Mouse (Mus musculus) heart, postnatal 0 days (tissue): ENCODE measurements around the gene Tgm1. TPM values are rescaled to one million over a fixed set of nuclear protein-coding genes. Genes with fewer than 3 reads are reported as not detected.

ENCODE experiments used
- ATAC-seq: fragments of 200-750 bp; cut with Nextera tagmentation; 2 replicates; pipeline ENCODE4 v1.8.0; 2017; ENCODE audit warnings: low read depth, moderate number of reproducible peaks, moderate library complexity; ENCODE audit not compliant: insufficient read depth
- DNase-seq: peaks from one replicate; pipeline ENCODE4 v3.0.0-alpha.2; 2016; ENCODE audit warnings: low spot score
- H3K27ac ChIP-seq: fragments of 300-500 bp; sonication (generic); 2 replicates; pipeline ENCODE4 v1.5.1; 2014; ENCODE audit warnings: low read depth, mild to moderate bottlenecking
- H3K27me3 ChIP-seq: fragments of 300-500 bp; sonication (generic); 2 replicates; pipeline ENCODE4 v1.6.1; 2014; ENCODE audit warnings: low read length, mixed read lengths; ENCODE audit not compliant: control insufficient read depth, insufficient read depth
- H3K36me3 ChIP-seq: fragments of 300-500 bp; sonication (generic); replicated peaks from 2 replicates; pipeline ENCODE4 v1.6.1; 2014; ENCODE audit warnings: low read length, mixed read lengths; ENCODE audit not compliant: control insufficient read depth, insufficient read depth
- H3K4me1 ChIP-seq: fragments of 300-500 bp; sonication (generic); 2 replicates; pipeline ENCODE4 v1.6.1; 2014; ENCODE audit warnings: antibody characterized with exemption; ENCODE audit not compliant: control insufficient read depth, insufficient read depth
- H3K4me2 ChIP-seq: fragments of 300-500 bp; sonication (generic); 2 replicates; pipeline ENCODE4 v1.6.1; 2014; ENCODE audit warnings: low read depth, mild to moderate bottlenecking, low read length, moderate library complexity
- H3K4me3 ChIP-seq: fragments of 300-500 bp; sonication (generic); 2 replicates; pipeline ENCODE4 v1.5.1; 2014; ENCODE audit warnings: low read depth, low read length
- H3K9ac ChIP-seq: fragments of 300-500 bp; sonication (generic); replicated peaks from 2 replicates; pipeline ENCODE4 v1.6.1; 2014; ENCODE audit warnings: low read depth, low read length, mixed read lengths
- H3K9me3 ChIP-seq: fragments of 300-500 bp; sonication (generic); replicated peaks from 2 replicates; pipeline ENCODE4 v1.6.1; 2016; ENCODE audit warnings: low read length; ENCODE audit not compliant: control insufficient read depth
- CTCF ChIP-seq: IDR thresholded peaks from 2 replicates; pipeline ENCODE4 v1.5.1; 2016; ENCODE audit warnings: antibody characterized with exemption, control low read depth, low read depth
- EP300 ChIP-seq: IDR thresholded peaks from 2 replicates; pipeline ENCODE4 v1.6.1; 2016; ENCODE audit warnings: antibody characterized with exemption, low read depth
- WGBS: fragments of 180-500 bp; shearing (Covaris S2); extraction: QIAGEN DNeasy Blood & Tissue Kit; methylation state at CpG from one replicate; pipeline ENCODE4 v1.1.7; 2014; 5-methylcytosine and 5-hydroxymethylcytosine counted together
- polyA plus RNA-seq: library from polyadenylated mRNA; unstranded; fragments of >200 nt; fragmentation: Nextera tagmentation; extraction: Ambion mirVana; gene quantifications from 2 replicates; pipeline ENCODE4 v1.2.1, GENCODE M21; 2015
- total RNA-seq: library from RNA; depleted of rRNA; stranded (reverse); fragments of >200 nt; gene quantifications from 2 replicates; pipeline ENCODE4 v1.2.3, GENCODE M21; 2014; ENCODE audit warnings: low replicate concordance

The Tgm1 gene
- total and polyA plus RNA-seq, 2 experiments from 2014 or later, result 0.27 to 1.3 TPM

GRCm38 (mm10) chr14:55671833-55672740 is 41.6 kb downstream of the Tgm1 start, which contains the start of the genes Gmpr2 and Nedd8:
Gene Gmpr2 (plus strand): TSS chr14:55671941.
Gene Nedd8 (minus strand): TSS chr14:55672124.
- no peak for TF ChIP-seq CTCF
- TF ChIP-seq EP300, result no peak

GRCm38 (mm10) chr14:55671486-55671832 is 42.3 kb downstream of the Tgm1 start:
- no peak for TF ChIP-seq EP300
- TF ChIP-seq CTCF, result no peak
- under 1% methylated on average over 12 of the region's 12 CpGs for WGBS
- Histone ChIP-seq H3K36me3 (peaks cover 24% of the 10 kb centered on the region), H3K27ac (peak overlapping the region; percentile 73), H3K4me3 (peak overlapping the region; percentile 89), H3K9me3 (no peaks in the 10 kb centered on the region), H3K27me3 (no peaks in the 10 kb centered on the region), H3K9ac (peak overlapping the region; percentile 90), H3K4me2 (peak overlapping the region; percentile 88), H3K4me1 (peaks cover 18% of the 10 kb centered on the region)
- ATAC-seq (peak; percentile 27), DNase-seq (no peak)

More at GRCm38 (mm10) chr14:55671833-55672740, 41.6 kb downstream of the Tgm1 start, which contains the start of the genes Gmpr2 and Nedd8:
- Histone ChIP-seq H3K9ac (peak within 1 kb of the TSS; percentile 90), H3K27me3 (no peaks in the 10 kb centered on the region), H3K4me3 (peak within 1 kb of the TSS; percentile 89), H3K27ac (peak within 1 kb of the TSS; percentile 73), H3K9me3 (no peaks in the 10 kb centered on the region), H3K36me3 (peaks cover 27% of the 10 kb centered on the region), H3K4me2 (peak within 1 kb of the TSS; percentile 88), H3K4me1 (peaks cover 18% of the 10 kb centered on the region)
- DNase-seq (peak; percentile 97), ATAC-seq (peak; percentile 98)
- WGBS, result 1% methylated on average over 38 of the region's 38 CpGs

GRCm38 (mm10) chr14:55660636-55661035 is 53.1 kb downstream of the Tgm1 start:
- DNase-seq, result no peak
- peak overlapping the region; percentile 66 for H3K4me2 ChIP-seq
- ATAC-seq, result no peak
- H3K9me3 ChIP-seq, result no peaks in the 10 kb centered on the region
- WGBS, result 48% methylated on average over 2 of the region's 2 CpGs
- TF ChIP-seq CTCF (no peak), EP300 (no peak)
- no peaks in the 10 kb centered on the region for H3K27me3 ChIP-seq
- H3K36me3 ChIP-seq, result peaks cover 30% of the 10 kb centered on the region
- H3K4me1 ChIP-seq, result peaks cover 24% of the 10 kb centered on the region
- H3K27ac ChIP-seq, result no peak overlapping the region
- no peak overlapping the region for H3K9ac ChIP-seq
- H3K4me3 ChIP-seq, result peak overlapping the region; percentile 86; the same call in 1 of the 2 replicates

- Histone ChIP-seq H3K4me2 (peak within 1 kb of the TSS; percentile 66), H3K9ac (peak within 1 kb of the TSS; percentile 77), H3K9me3 (no peaks in the 10 kb centered on the region), H3K4me3 (peak within 1 kb of the TSS; percentile 86), H3K4me1 (peaks cover 24% of the 10 kb centered on the region), H3K27me3 (no peaks in the 10 kb centered on the region), H3K27ac (peak within 1 kb of the TSS; percentile 94), H3K36me3 (peaks cover 30% of the 10 kb centered on the region)
- WGBS, result under 1% methylated on average over 39 of the region's 39 CpGs
- DNase-seq (peak; percentile 90), ATAC-seq (peak; percentile 93)
- no peak for TF ChIP-seq EP300
- TF ChIP-seq CTCF, result peak; percentile 26
These were observed 53.7 kb downstream of the Tgm1 start, which contains the start of gene Mdp1 for GRCm38 (mm10) chr14:55659960-55660573. Gene Mdp1 (minus strand): TSS chr14:55660508.

GRCm38 (mm10) chr14:55658011-55658410 is 55.7 kb downstream of the Tgm1 start:
- H3K4me2 ChIP-seq, result no peak overlapping the region
- no peak for ATAC-seq
- peak overlapping the region; percentile 94 for H3K27ac ChIP-seq
- TF ChIP-seq EP300, result no peak
- TF ChIP-seq CTCF, result no peak
- no peaks in the 10 kb centered on the region for H3K27me3 ChIP-seq
- no peak overlapping the region for H3K4me3 ChIP-seq
- peaks cover 20% of the 10 kb centered on the region for H3K36me3 ChIP-seq
- peaks cover 24% of the 10 kb centered on the region for H3K4me1 ChIP-seq
- no peak overlapping the region for H3K9ac ChIP-seq
- WGBS, result 53% methylated on average over 5 of the region's 5 CpGs
- no peaks in the 10 kb centered on the region for H3K9me3 ChIP-seq
- DNase-seq, result no peak
